Mouse (Mus musculus) adrenal gland, adult 2 months (tissue): ENCODE measurements at regions not wholly inside any gene's neighbourhood (a gene's known extent, or its start where the extent isn't known, plus 50 kb on each side); places are given as distances from the start of the nearest gene placed in this dataset.
A peak's percentile ranks its signal among the peaks of the same experiment; 100 is the strongest.

Experiments used
- DNase-seq: peaks from one replicate; pipeline ENCODE4 v3.0.0; 2021

- DNase-seq: no peak
Measured at GRCm38 (mm10) chr11:92743191-92743590, 354.6 kb upstream of the Car10 start.

GRCm38 (mm10) chr11:92758383-92758964, 339.4 kb upstream of the Car10 start:
- no peak for DNase-seq

- DNase-seq: no peak
Measured at GRCm38 (mm10) chr11:92769936-92770335, 327.9 kb upstream of the Car10 start.

- DNase-seq: no peak
Measured at GRCm38 (mm10) chr11:92772916-92773569, 324.8 kb upstream of the Car10 start.

GRCm38 (mm10) chr11:92773570-92773929, 324.3 kb upstream of the Car10 start:
- no peak for DNase-seq

GRCm38 (mm10) chr11:92774780-92775179, 323.0 kb upstream of the Car10 start:
- peak; percentile 14 for DNase-seq

- DNase-seq: no peak
Measured at GRCm38 (mm10) chr11:92799267-92799666, 298.6 kb upstream of the Car10 start.
